Mouse (Mus musculus) CH12.LX (cell line): Measurements from ENCODE around the gene Alg2.

ENCODE experiments used
- CTCF ChIP-seq, 2 experiments: IDR thresholded peaks in 1 of 2; conservative IDR thresholded peaks in 1 of 2; 2 replicates each; pipeline ENCODE4 v1.5.1; 2011 to 2012; ENCODE audit warnings: low read depth in 2 of 2, low read length in 2 of 2, improper control_type of control experiment in 1 of 2, inconsistent platforms in 1 of 2, mild to moderate bottlenecking in 1 of 2, moderate library complexity in 1 of 2
- EP300 ChIP-seq: IDR thresholded peaks from 2 replicates; pipeline ENCODE4 v1.6.1; 2011; ENCODE audit warnings: low read length, improper control_type of control experiment
- HCFC1 ChIP-seq: IDR thresholded peaks from 2 replicates; pipeline ENCODE4 v1.6.1; 2012; ENCODE audit warnings: low read depth, mild to moderate bottlenecking, inconsistent platforms, low read length, improper control_type of control experiment
- JUND ChIP-seq: conservative IDR thresholded peaks from 2 replicates; pipeline ENCODE4 v1.6.1; 2011; ENCODE audit warnings: low read depth, low read length, improper control_type of control experiment
- MYC ChIP-seq: IDR thresholded peaks from 2 replicates; pipeline ENCODE4 v1.6.1; 2011; ENCODE audit warnings: low read depth, mild to moderate bottlenecking, improper control_type of control experiment, low read length
- POLR2A ChIP-seq: IDR thresholded peaks from 2 replicates; pipeline ENCODE4 v1.6.1; 2011; ENCODE audit warnings: low read depth, mild to moderate bottlenecking, improper control_type of control experiment, low read length
- TCF12 ChIP-seq: IDR thresholded peaks from 2 replicates; pipeline ENCODE4 v1.6.1; 2014; ENCODE audit warnings: low read depth, mild to moderate bottlenecking, inconsistent platforms, low read length, improper control_type of control experiment
- ZC3H11A ChIP-seq: IDR thresholded peaks from 2 replicates; pipeline ENCODE4 v1.6.1; 2012; ENCODE audit warnings: low read depth, mild to moderate bottlenecking, inconsistent platforms, low read length, improper control_type of control experiment
- ZNF384 ChIP-seq: IDR thresholded peaks from 2 replicates; pipeline ENCODE4 v1.6.1; 2012; ENCODE audit warnings: low read depth, low read length, improper control_type of control experiment, inconsistent platforms

DNA sequence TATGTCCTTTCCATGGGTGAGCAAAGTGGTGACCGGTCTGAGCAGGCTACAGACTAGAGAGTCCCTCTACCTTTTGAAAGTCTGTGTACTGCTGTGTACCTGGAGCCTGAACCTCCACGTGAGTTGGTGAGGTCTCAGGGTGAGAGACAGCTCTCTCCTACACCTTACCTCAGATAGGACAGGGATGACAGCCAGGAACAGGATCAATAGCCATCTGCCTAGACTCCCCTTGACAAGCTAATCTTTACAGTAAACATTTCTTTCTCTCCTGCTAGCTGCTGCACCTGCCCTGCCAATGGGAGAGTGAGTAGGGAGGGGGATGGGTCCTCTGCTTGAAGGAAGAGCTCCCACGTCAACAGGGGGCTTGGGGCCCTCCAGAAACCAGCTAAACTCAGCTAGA lies 46.5 kb downstream of the Alg2 start:
- no peak for TF ChIP-seq POLR2A
- TF ChIP-seq ZNF384: no peak
- TF ChIP-seq MYC: no peak
- no peak for TF ChIP-seq CTCF (conservative IDR thresholded peaks at IDR 0.05 in 1 of 2, IDR thresholded peaks at IDR 0.05 in 1 of 2; ENCODE audit: low read depth in 2 of 2, low read length in 2 of 2)
- no peak for TF ChIP-seq EP300
- TF ChIP-seq HCFC1: no peak
- no peak for TF ChIP-seq ZC3H11A
- TF ChIP-seq JUND: no peak
- no peak for TF ChIP-seq TCF12
